Mouse (Mus musculus) small intestine, adult 2 months (tissue): ENCODE results near the gene Nadk2.

Experiments
- CTCF ChIP-seq: fragments of 200-500 bp; IDR thresholded peaks from 2 replicates; pipeline ENCODE4 v1.5.1; 2012; ENCODE audit warnings: low read depth, mild to moderate bottlenecking, control low read depth, inconsistent platforms, low read length, moderate library complexity, mixed read lengths; ENCODE audit not compliant: insufficient replicate concordance, insufficient read length; ENCODE audit errors: extremely low read depth
- POLR2A ChIP-seq: fragments of 200-500 bp; IDR thresholded peaks from 2 replicates; pipeline ENCODE4 v1.6.1; 2012; ENCODE audit warnings: low read depth, mild to moderate bottlenecking, control low read depth, inconsistent platforms, low read length, moderate library complexity

DNA sequence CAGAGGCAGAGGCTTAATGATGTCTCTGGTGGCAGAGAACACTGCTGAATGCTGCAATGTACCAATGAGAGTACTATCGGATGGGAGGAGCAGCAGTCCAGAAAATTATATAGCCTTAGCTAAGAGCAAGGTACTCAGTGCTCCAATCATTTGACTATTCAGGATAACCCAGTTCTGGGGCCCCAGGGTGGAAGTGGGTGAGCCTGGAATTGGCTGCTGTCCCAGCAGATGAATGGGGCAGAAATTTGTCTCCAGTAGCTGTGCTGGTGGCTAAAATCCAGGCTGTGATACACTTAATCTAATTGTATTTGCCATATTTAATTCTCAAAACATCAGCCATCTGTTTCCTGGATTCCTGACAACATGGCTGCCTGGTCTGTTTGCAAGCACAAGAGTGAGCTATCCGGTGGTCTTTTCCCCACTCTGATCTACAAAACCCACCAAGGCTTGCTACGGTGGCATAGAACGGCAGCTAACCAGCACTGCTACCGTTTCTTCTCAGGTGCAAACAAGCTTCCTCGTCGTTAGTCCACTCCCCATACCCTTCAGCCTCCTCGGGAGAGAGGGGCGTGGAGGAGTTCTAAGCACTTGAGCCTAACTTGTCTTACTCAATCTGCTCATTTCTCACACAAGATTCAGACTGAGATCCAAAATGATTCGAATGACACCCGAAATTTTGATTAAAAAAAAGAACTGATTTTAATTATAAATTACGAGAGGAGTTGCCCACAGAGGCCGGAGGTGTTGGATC, 61.8 kb downstream of the Nadk2 start:
- TF ChIP-seq CTCF, result no peak
- no peak for TF ChIP-seq POLR2A
